Mouse (Mus musculus) stomach, embryonic 15.5 days (tissue): ENCODE results near the gene Gm20388. TPM values are rescaled to one million over a fixed set of nuclear protein-coding genes. Genes with fewer than 3 reads are reported as not detected.
A peak's percentile ranks its signal among the peaks of the same experiment; 100 is the strongest.

ENCODE experiments used
- ATAC-seq: fragments of 200-750 bp; cut with Nextera tagmentation; 2 replicates; pipeline ENCODE4 v1.8.0; 2017; ENCODE audit warnings: low read depth, moderate number of reproducible peaks, moderate TSS enrichment; ENCODE audit not compliant: insufficient read depth, low FRiP score
- H3K27ac ChIP-seq: fragments of 300-500 bp; sonication (generic); 2 replicates; pipeline ENCODE4 v1.5.1; 2015; ENCODE audit warnings: mild to moderate bottlenecking, inconsistent platforms
- H3K27me3 ChIP-seq: fragments of 300-500 bp; sonication (generic); replicated peaks from 2 replicates; pipeline ENCODE4 v1.6.1; 2015; ENCODE audit warnings: inconsistent platforms
- H3K36me3 ChIP-seq: fragments of 300-500 bp; sonication (generic); 2 replicates; pipeline ENCODE4 v1.6.1; 2015; ENCODE audit warnings: inconsistent platforms
- H3K4me1 ChIP-seq: fragments of 300-500 bp; sonication (generic); 2 replicates; pipeline ENCODE4 v1.6.1; 2015; ENCODE audit warnings: inconsistent platforms
- H3K4me2 ChIP-seq: fragments of 300-500 bp; sonication (generic); 2 replicates; pipeline ENCODE4 v1.6.1; 2015; ENCODE audit warnings: mild to moderate bottlenecking, inconsistent platforms
- H3K4me3 ChIP-seq: fragments of 300-500 bp; sonication (generic); replicated peaks from 2 replicates; pipeline ENCODE4 v1.5.1; 2015; ENCODE audit warnings: inconsistent platforms
- H3K9ac ChIP-seq: fragments of 300-500 bp; sonication (generic); 2 replicates; pipeline ENCODE4 v1.6.1; 2015; ENCODE audit warnings: inconsistent platforms
- H3K9me3 ChIP-seq: fragments of 300-500 bp; sonication (generic); 2 replicates; pipeline ENCODE4 v1.6.1; 2016; ENCODE audit warnings: inconsistent platforms
- WGBS: fragments of 180-500 bp; shearing (Covaris S2); methylation state at CpG from one replicate; pipeline ENCODE4 v1.1.7; 2015; 5-methylcytosine and 5-hydroxymethylcytosine counted together
- polyA plus RNA-seq: library from polyadenylated mRNA; unstranded; fragments of >200 nt; fragmentation: Nextera tagmentation; extraction: Ambion mirVana; gene quantifications from 2 replicates; pipeline ENCODE4 v1.2.1, GENCODE M21; 2015

The Gm20388 gene
- polyA plus RNA-seq, 1 experiment from 2014 or later: not detected

GRCm38 (mm10) chr8:122663106-122663505 lies 2752.5 kb downstream of the Gm20388 start:
- WGBS: 60% methylated on average over 3 of the region's 3 CpGs
- Histone ChIP-seq H3K36me3 (no peaks in the 10 kb centered on the region), H3K27ac (no peak overlapping the region), H3K27me3 (no peaks in the 10 kb centered on the region), H3K4me2 (no peak overlapping the region), H3K4me3 (no peak overlapping the region), H3K4me1 (peaks cover 55% of the 10 kb centered on the region), H3K9me3 (no peaks in the 10 kb centered on the region), H3K9ac (no peak overlapping the region)
- ATAC-seq: no peak

- 54% methylated on average over 5 of the region's 5 CpGs for WGBS
- no peaks in the 10 kb centered on the region for H3K9me3 ChIP-seq
- H3K4me2 ChIP-seq: no peak overlapping the region
- H3K36me3 ChIP-seq: no peaks in the 10 kb centered on the region
- no peak for ATAC-seq
- no peak overlapping the region for H3K9ac ChIP-seq
- H3K4me3 ChIP-seq: no peak overlapping the region
- no peaks in the 10 kb centered on the region for H3K27me3 ChIP-seq
- no peak overlapping the region for H3K27ac ChIP-seq
- peaks cover 49% of the 10 kb centered on the region for H3K4me1 ChIP-seq
These were observed 2753.0 kb downstream of the Gm20388 start for GRCm38 (mm10) chr8:122663670-122664069.

GRCm38 (mm10) chr8:122665221-122665620 lies 2754.6 kb downstream of the Gm20388 start:
- H3K4me3 ChIP-seq: no peak overlapping the region
- no peaks in the 10 kb centered on the region for H3K9me3 ChIP-seq
- no peaks in the 10 kb centered on the region for H3K36me3 ChIP-seq
- H3K27me3 ChIP-seq: 0 out of 2 replicates have a peak, but pooled peaks cover 2% of the 10 kb centered on the region
- no peak overlapping the region for H3K9ac ChIP-seq
- peaks cover 42% of the 10 kb centered on the region for H3K4me1 ChIP-seq
- ATAC-seq: no peak
- 45% methylated on average over 8 of the region's 8 CpGs for WGBS
- H3K27ac ChIP-seq: peak overlapping the region; percentile 58
- H3K4me2 ChIP-seq: 0 out of 2 replicates have a peak overlapping the region, but pooled peaks have one; percentile 16

GRCm38 (mm10) chr8:122665667-122666316 lies 2755.2 kb downstream of the Gm20388 start:
- Histone ChIP-seq H3K9me3 (no peaks in the 10 kb centered on the region), H3K9ac (no peak overlapping the region), H3K27me3 (0 out of 2 replicates have a peak, but pooled peaks cover 5% of the 10 kb centered on the region), H3K27ac (peak overlapping the region; percentile 58), H3K36me3 (no peaks in the 10 kb centered on the region), H3K4me2 (peak overlapping the region; percentile 6; the same call in 1 of the 2 replicates), H3K4me1 (peaks cover 43% of the 10 kb centered on the region), H3K4me3 (no peak overlapping the region)
- 63% methylated on average over 12 of the region's 14 CpGs for WGBS
- peak; percentile 19; the same call in 1 of the 2 replicates for ATAC-seq

- Histone ChIP-seq H3K9ac (no peak overlapping the region), H3K4me1 (peaks cover 41% of the 10 kb centered on the region), H3K27ac (peak overlapping the region; percentile 27; the same call in 1 of the 2 replicates), H3K27me3 (peaks cover 11% of the 10 kb centered on the region; the same call in 1 of the 2 replicates), H3K4me3 (no peak overlapping the region), H3K4me2 (0 out of 2 replicates have a peak overlapping the region, but pooled peaks have one; percentile 10), H3K36me3 (no peaks in the 10 kb centered on the region), H3K9me3 (no peaks in the 10 kb centered on the region)
- peak; percentile 41; the same call in 1 of the 2 replicates for ATAC-seq
- 31% methylated on average over 8 of the region's 9 CpGs for WGBS
These were observed 2755.7 kb downstream of the Gm20388 start for GRCm38 (mm10) chr8:122666338-122666764.

GRCm38 (mm10) chr8:122666827-122667226 lies 2756.2 kb downstream of the Gm20388 start:
- ATAC-seq: 0 out of 2 replicates have a peak, but pooled peaks have one; percentile 12
- peaks cover 36% of the 10 kb centered on the region for H3K4me1 ChIP-seq
- H3K9me3 ChIP-seq: no peaks in the 10 kb centered on the region
- peaks cover 13% of the 10 kb centered on the region; the same call in 1 of the 2 replicates for H3K27me3 ChIP-seq
- H3K27ac ChIP-seq: peak overlapping the region; percentile 27
- H3K9ac ChIP-seq: no peak overlapping the region
- H3K4me3 ChIP-seq: no peak overlapping the region
- 49% methylated on average over 12 of the region's 12 CpGs for WGBS
- H3K36me3 ChIP-seq: no peaks in the 10 kb centered on the region
- 0 out of 2 replicates have a peak overlapping the region, but pooled peaks have one; percentile 10 for H3K4me2 ChIP-seq

- H3K4me1 ChIP-seq: peaks cover 33% of the 10 kb centered on the region
- 76% methylated on average over 11 of the region's 11 CpGs for WGBS
- no peaks in the 10 kb centered on the region for H3K36me3 ChIP-seq
- no peak for ATAC-seq
- no peak overlapping the region for H3K9ac ChIP-seq
- H3K27ac ChIP-seq: no peak overlapping the region
- H3K27me3 ChIP-seq: peaks cover 13% of the 10 kb centered on the region; the same call in 1 of the 2 replicates
- no peaks in the 10 kb centered on the region for H3K9me3 ChIP-seq
- H3K4me3 ChIP-seq: no peak overlapping the region
- no peak overlapping the region for H3K4me2 ChIP-seq
These were observed 2757.2 kb downstream of the Gm20388 start for GRCm38 (mm10) chr8:122667854-122668253.

GRCm38 (mm10) chr8:122669370-122669769 lies 2758.7 kb downstream of the Gm20388 start:
- no peak overlapping the region for H3K27ac ChIP-seq
- 49% methylated on average over 5 of the region's 5 CpGs for WGBS
- H3K9me3 ChIP-seq: no peaks in the 10 kb centered on the region
- no peak overlapping the region for H3K4me2 ChIP-seq
- no peak overlapping the region for H3K9ac ChIP-seq
- H3K4me3 ChIP-seq: no peak overlapping the region
- no peak for ATAC-seq
- H3K4me1 ChIP-seq: peaks cover 38% of the 10 kb centered on the region
- H3K27me3 ChIP-seq: peaks cover 13% of the 10 kb centered on the region; the same call in 1 of the 2 replicates
- H3K36me3 ChIP-seq: no peaks in the 10 kb centered on the region

- 42% methylated on average over 11 of the region's 11 CpGs for WGBS
- ATAC-seq: no peak
- Histone ChIP-seq H3K9me3 (no peaks in the 10 kb centered on the region), H3K27ac (no peak overlapping the region), H3K9ac (no peak overlapping the region), H3K4me3 (no peak overlapping the region), H3K27me3 (peaks cover 14% of the 10 kb centered on the region), H3K4me2 (no peak overlapping the region), H3K4me1 (peaks cover 35% of the 10 kb centered on the region), H3K36me3 (no peaks in the 10 kb centered on the region)
These were observed 2759.4 kb downstream of the Gm20388 start for GRCm38 (mm10) chr8:122670001-122670400.

- H3K4me3 ChIP-seq: no peak overlapping the region
- H3K36me3 ChIP-seq: no peaks in the 10 kb centered on the region
- 70% methylated on average over 3 of the region's 3 CpGs for WGBS
- H3K9me3 ChIP-seq: no peaks in the 10 kb centered on the region
- H3K9ac ChIP-seq: no peak overlapping the region
- peaks cover 20% of the 10 kb centered on the region for H3K27me3 ChIP-seq
- no peak for ATAC-seq
- H3K27ac ChIP-seq: no peak overlapping the region
- no peak overlapping the region for H3K4me2 ChIP-seq
- peaks cover 28% of the 10 kb centered on the region for H3K4me1 ChIP-seq
These were observed 2760.1 kb downstream of the Gm20388 start for GRCm38 (mm10) chr8:122670718-122671117.

GRCm38 (mm10) chr8:122671894-122672293 lies 2761.3 kb downstream of the Gm20388 start:
- Histone ChIP-seq H3K9me3 (no peaks in the 10 kb centered on the region), H3K4me2 (no peak overlapping the region), H3K27me3 (peaks cover 29% of the 10 kb centered on the region), H3K27ac (no peak overlapping the region), H3K36me3 (no peaks in the 10 kb centered on the region), H3K4me3 (no peak overlapping the region), H3K9ac (no peak overlapping the region), H3K4me1 (peaks cover 24% of the 10 kb centered on the region)
- no peak for ATAC-seq
- 60% methylated on average over 6 of the region's 6 CpGs for WGBS

GRCm38 (mm10) chr8:122673989-122674388 lies 2763.3 kb downstream of the Gm20388 start:
- Histone ChIP-seq H3K4me2 (no peak overlapping the region), H3K4me3 (no peak overlapping the region), H3K4me1 (peaks cover 34% of the 10 kb centered on the region), H3K27me3 (peaks cover 43% of the 10 kb centered on the region), H3K9ac (no peak overlapping the region), H3K36me3 (no peaks in the 10 kb centered on the region), H3K9me3 (no peaks in the 10 kb centered on the region), H3K27ac (no peak overlapping the region)
- ATAC-seq: no peak
- 78% methylated on average over 12 of the region's 12 CpGs for WGBS
